Mouse (Mus musculus): ENCODE results near the gene Arih2.

Gene Arih2

GRCm38 (mm10) chr9:108578545-108579343 lies 70.4 kb downstream of the Arih2 start, which contains the start of gene Wdr6:
Gene Wdr6, minus strand, starts transcription at chr9:108578739.
- DNase-seq: peak; percentile 93

GRCm38 (mm10) chr9:108577934-108578544 lies 71.1 kb downstream of the Arih2 start:
- DNase-seq: peak; percentile 73

GRCm38 (mm10) chr9:108577025-108577424 lies 72.2 kb downstream of the Arih2 start:
- no peak for DNase-seq

- DNase-seq: peak; percentile 53
These were observed 73.6 kb downstream of the Arih2 start for GRCm38 (mm10) chr9:108575321-108576297.

GRCm38 (mm10) chr9:108574921-108575320 lies 74.3 kb downstream of the Arih2 start:
- DNase-seq: no peak

- DNase-seq: peak; percentile 71
These were observed 75.2 kb downstream of the Arih2 start for GRCm38 (mm10) chr9:108573774-108574690.

GRCm38 (mm10) chr9:108572321-108572720 lies 76.9 kb downstream of the Arih2 start:
- no peak for DNase-seq

- DNase-seq: peak; percentile 42
These were observed 77.7 kb downstream of the Arih2 start for GRCm38 (mm10) chr9:108571401-108571973.

GRCm38 (mm10) chr9:108570207-108570896 lies 78.8 kb downstream of the Arih2 start:
- DNase-seq: peak; percentile 76

- peak; percentile 92 for DNase-seq
These were observed 79.6 kb downstream of the Arih2 start, which contains the start of gene Dalrd3 for GRCm38 (mm10) chr9:108569381-108570206. Gene Dalrd3, plus strand, starts transcription at chr9:108569886.

GRCm38 (mm10) chr9:108568511-108568921 lies 80.7 kb downstream of the Arih2 start:
- DNase-seq: peak; percentile 60

GRCm38 (mm10) chr9:108567931-108568419 lies 81.2 kb downstream of the Arih2 start:
- no peak for DNase-seq

- DNase-seq: peak; percentile 96
These were observed 82.1 kb downstream of the Arih2 start, which contains the start of gene Ndufaf3 for GRCm38 (mm10) chr9:108566815-108567776. Gene Ndufaf3, minus strand, starts transcription at chr9:108567434.

- DNase-seq: no peak
These were observed 83.0 kb downstream of the Arih2 start for GRCm38 (mm10) chr9:108565881-108566814.

- DNase-seq: peak; percentile 50
These were observed 85.1 kb downstream of the Arih2 start for GRCm38 (mm10) chr9:108564131-108564530.

- no peak for DNase-seq
These were observed 85.5 kb downstream of the Arih2 start for GRCm38 (mm10) chr9:108563671-108564070.

GRCm38 (mm10) chr9:108560227-108560841 lies 88.9 kb downstream of the Arih2 start, which contains the start of gene Impdh2:
Gene Impdh2, plus strand, starts transcription at chr9:108560286.
- peak; percentile 92 for DNase-seq
